Mouse (Mus musculus): ENCODE results near the gene Zdhhc19.
"Not testable (repeated sequence)": the region's sequence is repeated elsewhere in the genome, so short reads cannot be mapped to it uniquely, and the experiment has no call there.

Gene Zdhhc19

GRCm38 (mm10) chr16:32487234-32488111 lies 8.6 kb upstream of the Zdhhc19 start, which contains the start of gene Slc51a:
Gene Slc51a (minus strand): TSS chr16:32487879.
- DNase-seq (ENCODE audit: low read depth) = no peak

- no peak for DNase-seq (ENCODE audit: low read depth)
Observed at GRCm38 (mm10) chr16:32488939-32489338, 7.1 kb upstream of the Zdhhc19 start.

- not testable (repeated sequence) for DNase-seq (ENCODE audit: low read depth)
Observed at GRCm38 (mm10) chr16:32494371-32494770, 1.7 kb upstream of the Zdhhc19 start.

- DNase-seq (ENCODE audit: low read depth) = no peak
Observed at GRCm38 (mm10) chr16:32498996-32499395, 2.9 kb downstream of the Zdhhc19 start.

- no peak for DNase-seq (ENCODE audit: low read depth)
Observed at GRCm38 (mm10) chr16:32499430-32500037, 3.5 kb downstream of the Zdhhc19 start.

DNA sequence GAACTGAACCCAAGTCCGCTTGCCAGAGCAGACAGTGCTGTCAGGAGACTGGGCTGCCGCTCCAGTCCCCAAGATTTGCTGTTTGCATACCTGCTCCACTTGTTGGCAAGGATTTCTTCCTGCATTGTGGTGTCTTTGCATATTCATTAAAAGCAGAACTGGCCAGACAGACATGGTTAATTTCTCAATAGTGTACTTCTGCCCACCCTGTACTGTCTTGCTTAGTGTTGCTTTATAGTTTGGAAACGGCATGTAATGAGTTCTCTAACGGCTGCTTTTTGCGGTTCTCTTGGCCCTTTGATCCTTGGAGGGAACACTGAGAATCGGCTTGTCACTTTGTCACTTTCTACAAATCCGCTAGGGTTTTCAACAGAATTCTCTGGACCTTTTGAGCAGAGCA lies 5.4 kb downstream of the Zdhhc19 start:
- DNase-seq (ENCODE audit: low read depth) = no peak

DNA sequence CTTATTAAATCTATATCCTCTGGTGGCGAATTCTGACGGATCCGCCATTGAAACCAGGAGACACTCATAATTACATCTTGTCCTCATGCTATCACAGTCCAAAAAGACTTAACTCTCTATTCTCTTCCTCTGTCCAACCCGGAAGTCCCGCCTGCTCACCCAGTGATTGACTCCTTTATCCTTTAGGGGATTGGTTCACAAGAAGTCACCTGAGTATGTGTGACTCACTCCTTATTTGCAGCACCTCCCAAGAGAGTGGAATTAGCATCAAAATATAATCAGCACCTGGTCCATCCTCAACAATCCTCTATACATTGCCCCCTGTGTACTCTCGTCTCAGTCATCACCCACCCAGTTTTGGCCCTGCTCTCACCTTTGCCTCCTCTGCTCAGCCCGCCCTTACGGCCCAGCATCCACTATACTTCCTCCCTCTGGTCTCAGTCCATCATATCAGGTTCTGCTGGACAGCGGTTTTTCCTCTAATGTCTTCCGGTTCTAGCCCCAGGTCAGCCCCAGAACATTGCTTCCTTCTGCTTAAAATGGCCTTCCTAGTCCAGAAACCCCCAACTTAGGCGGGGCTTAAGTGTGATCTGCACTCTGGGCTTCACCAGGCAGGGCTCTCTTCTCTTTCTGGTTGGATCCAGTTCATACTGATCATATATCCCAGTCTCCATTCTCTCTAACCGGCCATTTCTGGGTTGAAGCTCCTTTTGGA lies 6.7 kb downstream of the Zdhhc19 start:
- no peak for DNase-seq (ENCODE audit: low read depth)

DNA sequence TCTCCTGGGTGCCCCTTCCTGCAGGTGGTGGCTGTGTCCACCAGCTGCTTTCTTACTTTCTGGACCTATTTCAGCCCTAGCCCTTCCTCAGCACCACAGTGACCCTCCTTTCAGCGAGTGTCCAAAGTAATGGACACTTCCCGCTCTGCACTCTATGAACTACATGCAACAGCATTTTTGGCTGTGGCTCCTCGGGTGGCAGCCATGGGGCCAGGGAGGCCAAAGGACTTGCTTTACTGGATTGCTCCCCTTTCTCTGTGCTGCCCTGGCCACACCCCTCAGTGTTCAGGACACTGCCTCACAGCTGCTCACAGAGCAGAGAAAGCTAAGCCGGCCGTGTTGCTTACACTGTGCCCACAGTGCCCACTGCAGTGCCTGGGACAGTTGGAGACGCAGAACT lies 7.6 kb downstream of the Zdhhc19 start:
- no peak for DNase-seq (ENCODE audit: low read depth)

DNA sequence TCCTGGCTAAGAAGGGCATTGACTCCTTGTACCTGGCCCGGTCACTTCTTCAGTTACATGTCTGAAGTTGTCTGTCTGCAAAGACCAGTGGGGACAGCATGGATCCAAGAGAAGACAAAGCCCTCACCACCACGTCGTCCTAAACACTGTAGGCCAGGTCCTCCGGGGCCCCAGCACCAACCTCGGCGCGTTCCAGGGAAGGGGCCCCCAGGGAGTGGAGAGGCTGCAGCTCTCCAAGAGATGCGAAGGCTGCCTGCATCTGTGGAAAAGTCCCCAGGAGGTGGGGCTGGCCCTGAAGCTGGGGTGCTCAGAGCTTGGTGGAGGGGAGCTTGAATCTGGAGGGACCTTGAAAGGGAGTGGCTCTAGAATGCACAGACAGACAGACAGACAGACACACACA lies 10.2 kb downstream of the Zdhhc19 start:
- DNase-seq (ENCODE audit: low read depth) = no peak

DNA sequence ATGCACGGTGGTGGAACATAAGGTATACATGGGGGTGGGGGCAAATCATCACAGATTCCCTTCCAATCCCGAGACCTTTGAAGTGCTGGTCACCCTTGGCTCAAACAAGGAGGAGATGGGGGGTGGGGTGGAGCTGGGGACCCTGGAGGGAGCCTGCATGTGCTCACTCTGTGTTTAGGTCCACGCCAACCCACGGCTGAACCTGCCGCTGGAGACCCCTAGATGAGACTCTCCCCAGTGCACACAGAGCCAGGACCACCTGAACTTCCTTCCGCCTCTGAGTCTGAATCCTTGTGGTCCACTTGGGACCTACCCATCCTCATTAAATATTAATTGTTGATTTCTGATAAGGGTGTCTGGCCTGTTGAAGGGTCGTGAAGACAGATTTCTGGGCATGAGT lies 10.8 kb downstream of the Zdhhc19 start:
- DNase-seq (ENCODE audit: low read depth) = no peak

DNA sequence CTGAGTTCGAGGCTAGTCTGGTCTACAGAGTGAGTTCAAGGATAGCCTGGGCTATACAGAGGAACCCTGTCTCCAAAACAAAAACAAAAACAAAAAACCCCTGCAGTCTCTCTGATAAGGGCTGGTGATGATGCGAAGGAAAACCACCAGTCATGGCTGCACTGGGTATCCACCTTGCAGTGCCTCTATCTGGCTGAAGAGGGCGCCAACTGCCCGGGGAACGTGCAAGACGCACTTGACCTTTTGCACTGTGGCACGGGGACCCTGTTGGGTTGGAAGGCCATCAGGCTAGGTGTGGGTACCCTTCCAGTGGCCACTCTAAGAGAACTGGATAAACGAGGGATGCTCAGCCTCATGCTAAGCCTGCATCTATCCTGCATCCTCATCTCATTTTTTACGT lies 11.3 kb downstream of the Zdhhc19 start:
- no peak for DNase-seq (ENCODE audit: low read depth)

GRCm38 (mm10) chr16:32508035-32508434 lies 12.0 kb downstream of the Zdhhc19 start:
- no peak for DNase-seq (ENCODE audit: low read depth)

DNA sequence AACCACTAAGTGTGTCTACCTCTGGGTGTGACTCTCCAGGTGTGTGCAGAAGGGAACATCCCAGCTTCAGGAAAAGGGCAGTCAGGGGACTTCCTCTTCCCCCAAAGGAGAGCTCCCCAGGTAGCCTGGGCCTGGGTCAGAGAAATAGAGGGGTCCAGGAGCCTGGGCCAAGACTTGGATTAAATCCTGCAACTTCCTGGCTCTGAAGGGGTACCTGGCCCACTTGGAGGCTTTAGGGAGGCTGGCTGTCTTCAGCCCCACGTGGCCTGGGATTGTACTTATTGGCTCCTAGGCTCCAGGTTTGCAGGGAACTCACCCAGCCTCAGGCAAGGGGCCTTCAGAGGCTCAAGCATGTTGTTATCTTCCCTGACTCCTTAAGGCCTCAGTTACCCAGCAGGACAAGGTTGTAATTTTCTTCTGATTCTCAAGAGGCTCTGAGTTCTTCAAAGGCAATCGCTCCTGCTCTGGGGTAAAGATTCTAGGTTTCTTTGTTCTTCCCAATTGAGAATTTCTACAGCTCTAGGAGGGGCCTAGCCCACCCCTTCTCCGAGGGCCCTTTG lies 12.5 kb downstream of the Zdhhc19 start:
- no peak for DNase-seq (ENCODE audit: low read depth)

- DNase-seq (ENCODE audit: low read depth) = no peak
Observed at GRCm38 (mm10) chr16:32509066-32509942, 13.2 kb downstream of the Zdhhc19 start.

DNA sequence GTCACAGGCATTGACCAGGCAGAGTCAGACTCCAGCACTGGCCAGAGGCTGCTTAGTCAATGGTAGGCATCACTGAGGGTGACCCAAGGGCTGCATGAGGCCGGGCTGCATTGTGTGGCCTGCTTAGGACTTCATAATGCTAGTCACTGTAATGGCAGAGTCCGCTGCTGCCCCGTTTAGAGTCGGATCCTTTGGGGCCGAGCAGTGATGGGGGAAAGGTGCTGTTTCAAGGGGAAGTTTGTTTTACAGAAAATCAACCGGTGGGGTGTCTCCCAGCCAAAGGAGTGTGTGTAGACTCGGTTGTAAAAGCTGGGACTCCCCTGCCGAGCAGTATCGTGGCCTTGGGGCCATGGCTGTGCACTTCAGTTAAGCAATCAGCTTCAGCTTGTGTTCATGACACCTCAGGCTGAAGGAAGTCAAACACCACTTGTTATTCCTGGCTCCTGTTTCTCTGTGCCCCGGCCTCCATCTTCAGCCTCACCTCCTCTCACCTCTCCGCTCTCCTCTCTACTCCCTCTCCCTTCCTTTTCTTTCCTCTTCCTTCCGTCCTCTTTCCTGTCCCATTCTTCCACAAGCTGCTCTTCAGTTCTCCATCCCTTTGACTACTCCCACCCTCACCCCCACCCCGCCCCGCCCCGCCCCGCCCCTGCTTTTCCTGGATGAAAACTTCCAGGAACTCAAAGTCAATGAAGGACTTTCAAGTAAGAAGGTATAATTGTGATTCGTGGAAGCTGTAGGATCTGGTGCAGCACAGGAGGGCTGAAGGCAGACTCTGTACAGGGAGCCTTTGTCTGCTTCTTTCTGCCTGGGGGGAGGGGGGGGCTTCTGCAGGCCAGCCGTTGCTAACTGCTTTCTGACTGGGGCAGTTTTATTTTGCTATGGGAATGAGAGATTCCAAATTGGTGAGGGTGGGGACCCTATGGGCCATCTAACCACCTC lies 14.6 kb downstream of the Zdhhc19 start:
- DNase-seq (ENCODE audit: low read depth) = no peak

DNA sequence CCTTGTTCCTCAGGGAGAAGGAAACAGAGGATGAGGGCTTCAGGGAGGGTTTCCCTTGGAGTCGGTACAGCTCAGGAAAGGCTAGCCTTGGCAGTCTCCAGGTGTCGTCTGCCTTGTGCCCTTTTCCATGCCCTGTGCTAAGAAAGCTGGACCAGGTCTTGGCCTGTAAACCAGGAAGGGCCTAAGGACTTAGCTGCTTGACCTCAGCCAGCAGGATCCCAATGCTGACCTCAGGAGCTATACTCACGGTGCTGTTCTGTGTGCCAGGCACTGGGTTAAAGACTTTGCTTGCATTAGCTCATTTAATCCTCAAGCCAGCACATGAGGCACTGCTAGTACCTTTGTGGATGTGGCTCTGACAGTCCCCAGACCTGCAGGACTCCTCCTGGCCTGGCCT lies 15.3 kb downstream of the Zdhhc19 start:
- no peak for DNase-seq (ENCODE audit: low read depth)

- no peak for DNase-seq (ENCODE audit: low read depth)
Observed at GRCm38 (mm10) chr16:32511827-32512490, 15.9 kb downstream of the Zdhhc19 start.

GRCm38 (mm10) chr16:32512921-32513320 lies 16.9 kb downstream of the Zdhhc19 start:
- no peak for DNase-seq (ENCODE audit: low read depth)

- no peak for DNase-seq (ENCODE audit: low read depth)
Observed at GRCm38 (mm10) chr16:32513401-32513800, 17.3 kb downstream of the Zdhhc19 start.

DNA sequence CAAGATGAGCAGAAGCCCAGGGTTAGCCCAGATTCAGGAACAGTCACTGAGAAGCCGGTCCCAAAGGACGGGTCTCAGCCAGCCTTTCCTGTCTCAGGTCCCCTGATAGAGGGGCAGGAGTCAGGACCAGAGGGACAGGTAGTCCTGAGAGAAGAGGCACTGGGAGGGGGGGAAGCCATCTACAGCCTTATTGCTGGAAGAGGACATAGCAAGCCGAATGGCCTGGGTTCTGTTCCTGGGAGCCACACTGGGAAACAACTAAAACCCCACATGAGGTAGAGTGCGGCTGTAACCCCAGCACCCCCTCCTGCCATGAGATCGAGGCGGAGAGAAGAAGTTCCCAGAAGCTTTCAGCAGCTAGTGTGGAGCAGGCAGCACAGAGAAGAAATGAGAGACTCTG lies 17.9 kb downstream of the Zdhhc19 start:
- no peak for DNase-seq (ENCODE audit: low read depth)

Data from fibroblast of lung, adult 2 months (primary cell).